Mouse (Mus musculus) CH12.LX (cell line): Measurements from ENCODE around the gene Lonp1. TPM values are rescaled to one million over a fixed set of nuclear protein-coding genes. Genes with fewer than 3 reads are reported as not detected.

ENCODE experiments used
- DNase-seq: peaks from one replicate; pipeline ENCODE4 v3.0.0-alpha.2; 2013; ENCODE audit errors: extremely low read depth
- H3K27ac ChIP-seq: 2 replicates; pipeline ENCODE4 v1.5.1; 2012; ENCODE audit warnings: low read depth, mild to moderate bottlenecking, control low read depth, moderate library complexity; ENCODE audit not compliant: insufficient read depth
- H3K27me3 ChIP-seq: replicated peaks from 2 replicates; pipeline ENCODE3; 2012; ENCODE audit warnings: inconsistent platforms
- H3K36me3 ChIP-seq, 2 experiments: replicated peaks in 1 of 2; 2 replicates each; pipeline versions ENCODE3 to v1.6.1; 2012; ENCODE audit warnings: inconsistent platforms in 1 of 2, low read length in 1 of 2, mild to moderate bottlenecking in 1 of 2, mixed read lengths in 1 of 2, moderate library complexity in 1 of 2; ENCODE audit not compliant: control insufficient read depth in 1 of 2, insufficient read depth in 1 of 2
- H3K4me1 ChIP-seq, 2 experiments: 2 replicates each; pipeline ENCODE4 v1.6.1; 2012; ENCODE audit warnings: inconsistent platforms in 1 of 2, moderate library complexity in 1 of 2; ENCODE audit not compliant: insufficient read depth in 2 of 2, control insufficient read depth in 1 of 2
- H3K4me2 ChIP-seq: 2 replicates; pipeline ENCODE4 v1.6.1; 2012; ENCODE audit warnings: low read depth, mild to moderate bottlenecking, control low read depth; ENCODE audit not compliant: poor library complexity, insufficient read depth, severe bottlenecking
- H3K4me3 ChIP-seq, 3 experiments: fragments of 150-350 bp in 1 of 3; sonication (generic) in 1 of 3; replicated peaks in 1 of 3; 2 replicates each; pipeline versions ENCODE3 to v1.5.1; 2011 to 2012; ENCODE audit warnings: low read depth in 2 of 3, low read length in 2 of 3, mild to moderate bottlenecking in 2 of 3, moderate library complexity in 2 of 3, control low read depth in 1 of 3, improper control_type of control experiment in 1 of 3, inconsistent platforms in 1 of 3, mixed read lengths in 1 of 3; ENCODE audit not compliant: poor library complexity in 1 of 3
- H3K79me2 ChIP-seq: replicated peaks from 2 replicates; pipeline ENCODE4 v1.6.1; 2012; ENCODE audit warnings: mild to moderate bottlenecking, moderate library complexity; ENCODE audit not compliant: control insufficient read depth, poor library complexity, insufficient read depth, severe bottlenecking; ENCODE audit errors: extremely low read depth
- H3K9ac ChIP-seq: 2 replicates; pipeline ENCODE4 v1.6.1; 2012; ENCODE audit warnings: low read depth, mild to moderate bottlenecking, control low read depth, moderate library complexity; ENCODE audit not compliant: insufficient read depth
- H3K9me3 ChIP-seq: replicated peaks from 2 replicates; pipeline ENCODE3; 2012; ENCODE audit warnings: low read length, inconsistent platforms, mixed read lengths
- BHLHE40 ChIP-seq: IDR thresholded peaks from 2 replicates; pipeline ENCODE4 v1.6.1; 2011; ENCODE audit warnings: mild to moderate bottlenecking, low read depth, low read length, improper control_type of control experiment
- CHD1 ChIP-seq: IDR thresholded peaks from 2 replicates; pipeline ENCODE4 v1.6.1; 2012; ENCODE audit warnings: low read depth, low read length, improper control_type of control experiment, inconsistent platforms
- CHD2 ChIP-seq: IDR thresholded peaks from 2 replicates; pipeline ENCODE4 v1.6.1; 2011; ENCODE audit warnings: low read length, improper control_type of control experiment
- CTCF ChIP-seq, 2 experiments: IDR thresholded peaks in 1 of 2; conservative IDR thresholded peaks in 1 of 2; 2 replicates each; pipeline ENCODE4 v1.5.1; 2011 to 2012; ENCODE audit warnings: low read depth in 2 of 2, low read length in 2 of 2, improper control_type of control experiment in 1 of 2, inconsistent platforms in 1 of 2, mild to moderate bottlenecking in 1 of 2, moderate library complexity in 1 of 2
- E2F4 ChIP-seq: IDR thresholded peaks from 2 replicates; pipeline ENCODE4 v1.6.1; 2011; ENCODE audit warnings: low read depth, low read length, improper control_type of control experiment; ENCODE audit not compliant: insufficient replicate concordance
- ELF1 ChIP-seq: IDR thresholded peaks from 2 replicates; pipeline ENCODE4 v1.6.1; 2014; ENCODE audit warnings: low read depth, mild to moderate bottlenecking, inconsistent platforms, low read length, improper control_type of control experiment
- EP300 ChIP-seq: IDR thresholded peaks from 2 replicates; pipeline ENCODE4 v1.6.1; 2011; ENCODE audit warnings: low read length, improper control_type of control experiment
- ETS1 ChIP-seq: conservative IDR thresholded peaks from 2 replicates; pipeline ENCODE4 v1.6.1; 2012; ENCODE audit warnings: low read depth, mild to moderate bottlenecking, inconsistent platforms, low read length, improper control_type of control experiment, moderate library complexity
- GABPA ChIP-seq: IDR thresholded peaks from 2 replicates; pipeline ENCODE4 v1.6.1; 2012; ENCODE audit warnings: low read depth, low read length, improper control_type of control experiment, inconsistent platforms; ENCODE audit not compliant: insufficient replicate concordance
- HCFC1 ChIP-seq: IDR thresholded peaks from 2 replicates; pipeline ENCODE4 v1.6.1; 2012; ENCODE audit warnings: low read depth, mild to moderate bottlenecking, inconsistent platforms, low read length, improper control_type of control experiment
- IRF4 ChIP-seq: IDR thresholded peaks from 2 replicates; pipeline ENCODE4 v1.6.1; 2014; ENCODE audit warnings: low read depth, mild to moderate bottlenecking, inconsistent platforms, low read length, improper control_type of control experiment
- JUN ChIP-seq: IDR thresholded peaks from 2 replicates; pipeline ENCODE4 v1.6.1; 2011; ENCODE audit warnings: low read depth, mild to moderate bottlenecking, low read length, improper control_type of control experiment, moderate library complexity; ENCODE audit not compliant: insufficient read depth
- JUND ChIP-seq: conservative IDR thresholded peaks from 2 replicates; pipeline ENCODE4 v1.6.1; 2011; ENCODE audit warnings: low read depth, low read length, improper control_type of control experiment
- KAT2A ChIP-seq: IDR thresholded peaks from 2 replicates; pipeline ENCODE4 v1.6.1; 2012; ENCODE audit warnings: low read length, improper control_type of control experiment, inconsistent platforms; ENCODE audit not compliant: insufficient replicate concordance
- MAFK ChIP-seq: IDR thresholded peaks from 2 replicates; pipeline ENCODE4 v1.6.1; 2011; ENCODE audit warnings: low read length, improper control_type of control experiment; ENCODE audit not compliant: insufficient replicate concordance
- MAX ChIP-seq: IDR thresholded peaks from 2 replicates; pipeline ENCODE4 v1.6.1; 2011; ENCODE audit warnings: low read length, improper control_type of control experiment
- MAZ ChIP-seq: IDR thresholded peaks from 2 replicates; pipeline ENCODE4 v1.6.1; 2012; ENCODE audit warnings: low read depth, mild to moderate bottlenecking, inconsistent platforms, low read length, improper control_type of control experiment, moderate library complexity
- MEF2A ChIP-seq: IDR thresholded peaks from 2 replicates; pipeline ENCODE4 v1.6.1; 2014; ENCODE audit warnings: low read depth, mild to moderate bottlenecking, inconsistent platforms, low read length, improper control_type of control experiment, borderline replicate concordance
- MXI1 ChIP-seq: IDR thresholded peaks from 2 replicates; pipeline ENCODE4 v1.6.1; 2011; ENCODE audit warnings: mild to moderate bottlenecking, low read depth, low read length, improper control_type of control experiment
- MYC ChIP-seq: IDR thresholded peaks from 2 replicates; pipeline ENCODE4 v1.6.1; 2011; ENCODE audit warnings: low read depth, mild to moderate bottlenecking, improper control_type of control experiment, low read length
- NELFE ChIP-seq: IDR thresholded peaks from 2 replicates; pipeline ENCODE4 v1.6.1; 2011; ENCODE audit warnings: low read depth, low read length, improper control_type of control experiment
- NRF1 ChIP-seq: IDR thresholded peaks from 2 replicates; pipeline ENCODE4 v1.6.1; 2014; ENCODE audit warnings: low read depth, mild to moderate bottlenecking, inconsistent platforms, low read length, improper control_type of control experiment, moderate library complexity
- PAX5 ChIP-seq: IDR thresholded peaks from 2 replicates; pipeline ENCODE4 v1.6.1; 2012; ENCODE audit warnings: low read length, inconsistent platforms, mixed read lengths
- POLR2A ChIP-seq: IDR thresholded peaks from 2 replicates; pipeline ENCODE4 v1.6.1; 2011; ENCODE audit warnings: low read depth, mild to moderate bottlenecking, improper control_type of control experiment, low read length
- POLR2AphosphoS2 ChIP-seq: IDR thresholded peaks from 2 replicates; pipeline ENCODE4 v1.6.1; 2011; ENCODE audit warnings: low read depth, low read length, improper control_type of control experiment
- RAD21 ChIP-seq: IDR thresholded peaks from 2 replicates; pipeline ENCODE4 v1.6.1; 2011; ENCODE audit warnings: low read depth, mild to moderate bottlenecking, low read length, improper control_type of control experiment, moderate library complexity
- RCOR1 ChIP-seq: conservative IDR thresholded peaks from 2 replicates; pipeline ENCODE4 v1.6.1; 2012; ENCODE audit warnings: low read depth, mild to moderate bottlenecking, inconsistent platforms, low read length, improper control_type of control experiment
- SIN3A ChIP-seq: IDR thresholded peaks from 2 replicates; pipeline ENCODE4 v1.6.1; 2012; ENCODE audit warnings: low read length, improper control_type of control experiment, inconsistent platforms
- SMC3 ChIP-seq: IDR thresholded peaks from 2 replicates; pipeline ENCODE4 v1.6.1; 2011; ENCODE audit warnings: low read depth, low read length, improper control_type of control experiment
- TBP ChIP-seq: conservative IDR thresholded peaks from 2 replicates; pipeline ENCODE4 v1.6.1; 2011; ENCODE audit warnings: low read depth, low read length, improper control_type of control experiment
- TCF12 ChIP-seq: IDR thresholded peaks from 2 replicates; pipeline ENCODE4 v1.6.1; 2014; ENCODE audit warnings: low read depth, mild to moderate bottlenecking, inconsistent platforms, low read length, improper control_type of control experiment
- UBTF ChIP-seq: IDR thresholded peaks from 2 replicates; pipeline ENCODE4 v1.6.1; 2012; ENCODE audit warnings: low read depth, mild to moderate bottlenecking, inconsistent platforms, low read length, improper control_type of control experiment, moderate library complexity
- USF1 ChIP-seq: IDR thresholded peaks from 2 replicates; pipeline ENCODE4 v1.6.1; 2014; ENCODE audit warnings: low read depth, mild to moderate bottlenecking, inconsistent platforms, low read length, improper control_type of control experiment
- USF2 ChIP-seq: conservative IDR thresholded peaks from 2 replicates; pipeline ENCODE4 v1.6.1; 2011; ENCODE audit warnings: low read depth, low read length, improper control_type of control experiment
- ZC3H11A ChIP-seq: IDR thresholded peaks from 2 replicates; pipeline ENCODE4 v1.6.1; 2012; ENCODE audit warnings: low read depth, mild to moderate bottlenecking, inconsistent platforms, low read length, improper control_type of control experiment
- ZKSCAN1 ChIP-seq: IDR thresholded peaks from 2 replicates; pipeline ENCODE4 v1.6.1; 2012; ENCODE audit warnings: low read depth, inconsistent platforms, low read length, improper control_type of control experiment, borderline replicate concordance
- ZMIZ1 ChIP-seq: IDR thresholded peaks from 2 replicates; pipeline ENCODE4 v1.6.1; 2012; ENCODE audit warnings: low read depth, mild to moderate bottlenecking, inconsistent platforms, low read length, improper control_type of control experiment
- ZNF384 ChIP-seq: IDR thresholded peaks from 2 replicates; pipeline ENCODE4 v1.6.1; 2012; ENCODE audit warnings: low read depth, low read length, improper control_type of control experiment, inconsistent platforms
- dilution Hi-C: fragments of 300-500 bp; cut with MboI; formaldehyde crosslinking; loops from 2 replicates; pipeline ENCODE4 v1.14.3; 2020; ENCODE audit warnings: low sequenced_read_pairs; ENCODE audit not compliant: extremely low pct_unique_long_range_greater_than_20kb, extremely low pct_ligation_motif_present
- in situ Hi-C: fragments of 300-500 bp; cut with MboI; formaldehyde crosslinking; loops from 3 replicates; pipeline ENCODE4 v1.14.3; 2019; ENCODE audit warnings: low sequenced_read_pairs, low pct_ligation_motif_present, low pct_unique_long_range_greater_than_20kb, mixed read lengths
- polyA plus RNA-seq: library from polyadenylated mRNA; unstranded; fragments of >175 nt; gene quantifications from 2 replicates; pipeline ENCODE4 v1.2.1, GENCODE M21; 2012; ENCODE audit warnings: low read depth; ENCODE audit not compliant: insufficient read length
- total RNA-seq, 2 experiments: library from RNA; depleted of rRNA; stranded (reverse); fragments of 300-350 nt in 1 of 2; fragments of >200 nt in 1 of 2; gene quantifications; 2 replicates each; pipeline ENCODE4 v1.2.3; 2012 to 2014

Lonp1 gene
- total and polyA plus RNA-seq, 3 experiments = 69.6 to 151 (median 99.4) TPM

GRCm38 (mm10) chr17:56668384-56669144 is 41.9 kb upstream of the Lonp1 start:
- Histone ChIP-seq H3K9ac (peak overlapping the region; percentile 41; the same call in 1 of the 2 replicates), H3K36me3 (no peaks in the 10 kb centered on the region), H3K4me1 (peaks cover 0 to 7% of the 10 kb centered on the region in 2 experiments; a peak in 3 of 4 replicates), H3K27me3 (peaks cover 7% of the 10 kb centered on the region), H3K4me2 (peak overlapping the region; percentile 85), H3K9me3 (peaks cover 3% of the 10 kb centered on the region), H3K79me2 (peaks cover 3% of the 10 kb centered on the region), H3K27ac (no peak overlapping the region), H3K4me3 (peak overlapping the region in 2 of 3 experiments; percentile 16 to 56)
- dilution Hi-C loops (no loop called here), in situ Hi-C loops (loop anchor here (10.0 kb wide), 1 partner anchor 304 kb away; no protein-coding TSS in a partner anchor)
- TF ChIP-seq ELF1 (0 out of 2 replicates have a peak, but pooled peaks have one; percentile 19), PAX5 (no peak), IRF4 (no peak), MXI1 (peak; percentile 42), MAFK (no peak), ZC3H11A (no peak; the same call in 1 of the 2 replicates), JUN (no peak), USF1 (no peak), ZNF384 (no peak), MYC (no peak), SMC3 (peak; percentile 76), BHLHE40 (peak; percentile 50; the same call in 1 of the 2 replicates), RCOR1 (no peak), MEF2A (peak; percentile 25; the same call in 1 of the 2 replicates), UBTF (no peak), JUND (no peak), E2F4 (no peak), RAD21 (peak; percentile 99), ZKSCAN1 (no peak), NRF1 (peak; percentile 71), TBP (no peak), POLR2A (peak; percentile 38; the same call in 1 of the 2 replicates), MAZ (no peak), EP300 (no peak), SIN3A (0 out of 2 replicates have a peak, but pooled peaks have one; percentile 10), NELFE (peak; percentile 39; the same call in 1 of the 2 replicates), GABPA (no peak), CTCF (conservative IDR thresholded peaks at IDR 0.05 in 1 of 2, IDR thresholded peaks at IDR 0.05 in 1 of 2; ENCODE audit: low read depth in 2 of 2, low read length in 2 of 2) (peak; percentile 65 to 89), HCFC1 (no peak), USF2 (no peak), CHD2 (no peak), CHD1 (no peak), POLR2AphosphoS2 (no peak), ZMIZ1 (no peak), KAT2A (no peak), ETS1 (no peak), TCF12 (0 out of 2 replicates have a peak, but pooled peaks have one; percentile 28), MAX (peak; percentile 29; the same call in 1 of the 2 replicates)
- DNase-seq = peak; percentile 80
